Mouse (Mus musculus) heart, embryonic 12.5 days (tissue): ENCODE measurements at regions not wholly inside any gene's neighbourhood (a gene's known extent, or its start where the extent isn't known, plus 50 kb on each side); places are given as distances from the start of the nearest gene placed in this dataset.

ENCODE experiments used
- ATAC-seq: fragments of 200-750 bp; cut with Nextera tagmentation; 2 replicates; pipeline ENCODE4 v1.8.0; 2017; ENCODE audit warnings: moderate TSS enrichment, moderate library complexity; ENCODE audit not compliant: insufficient number of reproducible peaks, low FRiP score
- H3K27ac ChIP-seq: fragments of 300-500 bp; sonication (generic); 2 replicates; pipeline ENCODE4 v1.5.1; 2016; ENCODE audit warnings: mild to moderate bottlenecking, moderate library complexity; ENCODE audit not compliant: poor library complexity, severe bottlenecking
- H3K27me3 ChIP-seq: fragments of 300-500 bp; sonication (generic); replicated peaks from 2 replicates; pipeline ENCODE4 v1.6.1; 2016; ENCODE audit warnings: mild to moderate bottlenecking, moderate library complexity
- H3K36me3 ChIP-seq: fragments of 300-500 bp; sonication (generic); 2 replicates; pipeline ENCODE4 v1.6.1; 2016; ENCODE audit warnings: mild to moderate bottlenecking, moderate library complexity
- H3K4me1 ChIP-seq: fragments of 300-500 bp; sonication (generic); replicated peaks from 2 replicates; pipeline ENCODE4 v1.6.1; 2016; ENCODE audit warnings: mild to moderate bottlenecking
- H3K4me2 ChIP-seq: fragments of 300-500 bp; sonication (generic); 2 replicates; pipeline ENCODE4 v1.6.1; 2016; ENCODE audit warnings: mild to moderate bottlenecking, moderate library complexity
- H3K4me3 ChIP-seq: fragments of 300-500 bp; sonication (generic); 2 replicates; pipeline ENCODE4 v1.5.1; 2016; ENCODE audit warnings: mild to moderate bottlenecking
- H3K9ac ChIP-seq: fragments of 300-500 bp; sonication (generic); 2 replicates; pipeline ENCODE4 v1.6.1; 2016; ENCODE audit warnings: mild to moderate bottlenecking, moderate library complexity
- H3K9me3 ChIP-seq: fragments of 300-500 bp; sonication (generic); replicated peaks from 2 replicates; pipeline ENCODE4 v1.6.1; 2016; ENCODE audit warnings: mild to moderate bottlenecking, moderate library complexity
- WGBS: fragments of 180-500 bp; shearing (Covaris S2); methylation state at CpG from one replicate; pipeline ENCODE4 v1.1.7; 2016; 5-methylcytosine and 5-hydroxymethylcytosine counted together

- WGBS, result 39% methylated on average over 6 of the region's 6 CpGs
- H3K27me3 ChIP-seq, result peaks cover 35% of the 10 kb centered on the region
- no peaks in the 10 kb centered on the region for H3K36me3 ChIP-seq
- H3K27ac ChIP-seq, result no peak overlapping the region
- peaks cover 8% of the 10 kb centered on the region for H3K4me1 ChIP-seq
- no peak overlapping the region for H3K9ac ChIP-seq
- no peak for ATAC-seq
- H3K4me2 ChIP-seq, result no peak overlapping the region
- H3K9me3 ChIP-seq, result no peaks in the 10 kb centered on the region
- no peak overlapping the region for H3K4me3 ChIP-seq
Observed at GRCm38 (mm10) chr3:17799120-17799519, 149.1 kb upstream of the Cypt12 start.

GRCm38 (mm10) chr3:17800810-17801209, 147.4 kb upstream of the Cypt12 start:
- Histone ChIP-seq H3K4me1 (no peaks in the 10 kb centered on the region), H3K27ac (no peak overlapping the region), H3K9ac (no peak overlapping the region), H3K36me3 (no peaks in the 10 kb centered on the region), H3K9me3 (no peaks in the 10 kb centered on the region), H3K4me3 (no peak overlapping the region), H3K4me2 (no peak overlapping the region), H3K27me3 (peaks cover 18% of the 10 kb centered on the region)
- no peak for ATAC-seq
- 69% methylated on average over 2 of the region's 2 CpGs for WGBS

- ATAC-seq, result no peak
- WGBS, result 78% methylated on average over 5 of the region's 5 CpGs
- no peak overlapping the region for H3K4me3 ChIP-seq
- no peaks in the 10 kb centered on the region for H3K4me1 ChIP-seq
- H3K9me3 ChIP-seq, result no peaks in the 10 kb centered on the region
- H3K27ac ChIP-seq, result no peak overlapping the region
- H3K27me3 ChIP-seq, result peaks cover 11% of the 10 kb centered on the region
- no peaks in the 10 kb centered on the region for H3K36me3 ChIP-seq
- H3K9ac ChIP-seq, result no peak overlapping the region
- H3K4me2 ChIP-seq, result no peak overlapping the region
Observed at GRCm38 (mm10) chr3:17801479-17801878, 146.7 kb upstream of the Cypt12 start.

DNA sequence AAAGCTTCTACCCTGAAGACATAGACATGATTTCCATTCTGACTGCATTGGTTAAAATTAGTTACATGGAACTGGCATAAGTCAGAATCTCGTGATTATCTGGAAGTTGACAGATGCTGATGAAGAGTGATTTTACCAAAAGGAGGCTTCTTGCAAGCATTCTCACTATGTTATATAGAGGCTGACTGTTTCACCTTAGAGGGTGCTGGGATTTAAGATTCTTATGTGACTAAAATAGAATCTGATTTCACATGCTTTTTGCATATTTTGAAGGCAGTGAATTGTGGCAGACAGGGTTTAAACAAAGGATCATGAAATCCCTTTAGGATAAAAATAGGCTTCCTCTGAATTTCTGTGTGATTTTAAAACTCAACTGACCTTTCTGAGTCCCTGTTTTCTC, 143.0 kb upstream of the Cypt12 start:
- 58% methylated on average over 1 of the region's 1 CpGs for WGBS
- Histone ChIP-seq H3K36me3 (no peaks in the 10 kb centered on the region), H3K4me3 (no peak overlapping the region), H3K27me3 (no peaks in the 10 kb centered on the region), H3K4me2 (no peak overlapping the region), H3K9me3 (no peaks in the 10 kb centered on the region), H3K27ac (no peak overlapping the region), H3K4me1 (no peaks in the 10 kb centered on the region), H3K9ac (no peak overlapping the region)
- ATAC-seq, result no peak

- Histone ChIP-seq H3K27me3 (no peaks in the 10 kb centered on the region), H3K27ac (no peak overlapping the region), H3K9me3 (no peaks in the 10 kb centered on the region), H3K4me3 (no peak overlapping the region), H3K4me1 (0 out of 2 replicates have a peak, but pooled peaks cover 4% of the 10 kb centered on the region), H3K9ac (no peak overlapping the region), H3K4me2 (no peak overlapping the region), H3K36me3 (no peaks in the 10 kb centered on the region)
- no peak for ATAC-seq
- WGBS, result 28% methylated on average over 6 of the region's 6 CpGs
Observed at GRCm38 (mm10) chr3:17811290-17811689, 136.9 kb upstream of the Cypt12 start.

DNA sequence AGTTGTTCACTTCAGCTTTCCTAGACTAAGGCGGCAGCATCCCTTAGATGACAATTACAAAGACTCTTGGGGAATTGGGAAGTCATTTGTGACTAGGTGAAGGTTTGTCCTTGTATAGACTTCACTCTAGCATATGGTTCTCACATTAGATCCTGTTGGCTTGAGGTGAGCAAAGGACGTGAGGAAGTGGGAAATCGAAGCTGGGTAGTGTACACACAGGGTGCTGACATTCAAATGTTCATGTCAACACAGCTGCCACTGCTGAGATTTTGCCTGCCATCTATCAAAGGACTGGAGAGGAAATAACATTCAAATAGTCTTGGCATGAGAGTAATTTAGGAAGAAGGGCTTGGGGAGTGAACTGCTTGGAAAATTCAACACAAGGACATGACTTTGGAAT, 124.0 kb upstream of the Cypt12 start:
- no peaks in the 10 kb centered on the region for H3K27me3 ChIP-seq
- no peak overlapping the region for H3K4me2 ChIP-seq
- no peaks in the 10 kb centered on the region for H3K4me1 ChIP-seq
- no peak overlapping the region for H3K27ac ChIP-seq
- H3K36me3 ChIP-seq, result no peaks in the 10 kb centered on the region
- WGBS, result 43% methylated on average over 3 of the region's 3 CpGs
- H3K9me3 ChIP-seq, result no peaks in the 10 kb centered on the region
- H3K9ac ChIP-seq, result no peak overlapping the region
- no peak for ATAC-seq
- H3K4me3 ChIP-seq, result no peak overlapping the region

GRCm38 (mm10) chr3:17824662-17825061, 123.5 kb upstream of the Cypt12 start:
- H3K9ac ChIP-seq, result no peak overlapping the region
- H3K27me3 ChIP-seq, result no peaks in the 10 kb centered on the region
- H3K36me3 ChIP-seq, result no peaks in the 10 kb centered on the region
- ATAC-seq, result no peak
- H3K4me3 ChIP-seq, result no peak overlapping the region
- H3K27ac ChIP-seq, result no peak overlapping the region
- no peak overlapping the region for H3K4me2 ChIP-seq
- no peaks in the 10 kb centered on the region for H3K4me1 ChIP-seq
- H3K9me3 ChIP-seq, result no peaks in the 10 kb centered on the region
- WGBS, result 45% methylated on average over 4 of the region's 4 CpGs

GRCm38 (mm10) chr3:17825254-17825890, 122.8 kb upstream of the Cypt12 start:
- no peak overlapping the region for H3K9ac ChIP-seq
- no peaks in the 10 kb centered on the region for H3K9me3 ChIP-seq
- no peak overlapping the region for H3K4me2 ChIP-seq
- H3K4me3 ChIP-seq, result no peak overlapping the region
- no peaks in the 10 kb centered on the region for H3K27me3 ChIP-seq
- ATAC-seq, result no peak
- no peaks in the 10 kb centered on the region for H3K36me3 ChIP-seq
- no peak overlapping the region for H3K27ac ChIP-seq
- WGBS, result 49% methylated on average over 3 of the region's 3 CpGs
- H3K4me1 ChIP-seq, result no peaks in the 10 kb centered on the region

DNA sequence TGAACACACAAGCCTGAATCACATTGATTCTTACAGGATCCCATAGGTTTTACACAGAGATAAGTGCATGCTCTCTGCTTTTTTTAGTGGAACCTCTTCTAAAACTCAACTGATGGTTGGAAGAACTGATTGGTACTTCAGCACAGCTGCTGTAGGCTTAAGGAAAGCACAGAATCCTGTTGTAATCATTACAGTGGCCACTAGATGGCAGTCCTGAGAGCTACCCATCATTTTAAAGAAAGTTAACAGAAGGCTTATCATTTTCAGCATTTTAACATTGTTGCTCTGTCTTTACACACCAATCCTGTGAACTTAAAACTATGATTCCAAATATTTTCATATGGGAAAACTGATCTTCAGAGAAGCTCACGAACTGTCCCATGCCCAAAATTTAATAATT, 113.5 kb upstream of the Cypt12 start:
- no peak overlapping the region for H3K9ac ChIP-seq

GRCm38 (mm10) chr3:17847609-17848008, 100.6 kb upstream of the Cypt12 start:
- no peak for ATAC-seq
- H3K27ac ChIP-seq, result no peak overlapping the region
- no peaks in the 10 kb centered on the region for H3K4me1 ChIP-seq

More for the DNA sequence above, 113.5 kb upstream of the Cypt12 start:
- Histone ChIP-seq H3K27me3 (no peaks in the 10 kb centered on the region), H3K36me3 (no peaks in the 10 kb centered on the region), H3K9me3 (no peaks in the 10 kb centered on the region), H3K4me3 (no peak overlapping the region), H3K4me1 (no peaks in the 10 kb centered on the region), H3K4me2 (no peak overlapping the region), H3K27ac (no peak overlapping the region)
- 33% methylated on average over 1 of the region's 1 CpGs for WGBS
- no peak for ATAC-seq

GRCm38 (mm10) chr3:17848181-17848580, 100.0 kb upstream of the Cypt12 start:
- no peaks in the 10 kb centered on the region for H3K9me3 ChIP-seq
- H3K4me3 ChIP-seq, result no peak overlapping the region
- no peak for ATAC-seq
- H3K36me3 ChIP-seq, result no peaks in the 10 kb centered on the region
- no peaks in the 10 kb centered on the region for H3K27me3 ChIP-seq
- no peaks in the 10 kb centered on the region for H3K4me1 ChIP-seq
- H3K9ac ChIP-seq, result no peak overlapping the region
- H3K4me2 ChIP-seq, result no peak overlapping the region
- no peak overlapping the region for H3K27ac ChIP-seq

More at GRCm38 (mm10) chr3:17847609-17848008, 100.6 kb upstream of the Cypt12 start:
- no peak overlapping the region for H3K9ac ChIP-seq
- no peak overlapping the region for H3K4me2 ChIP-seq
- no peaks in the 10 kb centered on the region for H3K27me3 ChIP-seq
- WGBS, result 63% methylated on average over 7 of the region's 7 CpGs
- H3K4me3 ChIP-seq, result no peak overlapping the region
- H3K9me3 ChIP-seq, result no peaks in the 10 kb centered on the region
- H3K36me3 ChIP-seq, result no peaks in the 10 kb centered on the region

GRCm38 (mm10) chr3:17862367-17862766, 85.8 kb upstream of the Cypt12 start:
- H3K9me3 ChIP-seq, result no peaks in the 10 kb centered on the region
- WGBS, result 67% methylated on average over 3 of the region's 3 CpGs
- no peaks in the 10 kb centered on the region for H3K4me1 ChIP-seq
- no peak overlapping the region for H3K4me2 ChIP-seq
- no peak overlapping the region for H3K27ac ChIP-seq
- ATAC-seq, result no peak
- no peaks in the 10 kb centered on the region for H3K36me3 ChIP-seq
- H3K9ac ChIP-seq, result no peak overlapping the region
- H3K4me3 ChIP-seq, result no peak overlapping the region
- no peaks in the 10 kb centered on the region for H3K27me3 ChIP-seq
